Mouse (Mus musculus) heart, adult 2 months (tissue): ENCODE measurements around the gene Rhebl1.

Source experiments
- CTCF ChIP-seq: fragments of 200-600 bp; IDR thresholded peaks from 2 replicates; pipeline ENCODE4 v1.8.1; 2022; ENCODE audit warnings: antibody characterized with exemption, mild to moderate bottlenecking, moderate library complexity
- EP300 ChIP-seq: fragments of 200-500 bp; IDR thresholded peaks from 2 replicates; pipeline ENCODE4 v1.6.1; 2011; ENCODE audit warnings: low read depth, low read length, control low read depth; ENCODE audit not compliant: insufficient read depth

DNA sequence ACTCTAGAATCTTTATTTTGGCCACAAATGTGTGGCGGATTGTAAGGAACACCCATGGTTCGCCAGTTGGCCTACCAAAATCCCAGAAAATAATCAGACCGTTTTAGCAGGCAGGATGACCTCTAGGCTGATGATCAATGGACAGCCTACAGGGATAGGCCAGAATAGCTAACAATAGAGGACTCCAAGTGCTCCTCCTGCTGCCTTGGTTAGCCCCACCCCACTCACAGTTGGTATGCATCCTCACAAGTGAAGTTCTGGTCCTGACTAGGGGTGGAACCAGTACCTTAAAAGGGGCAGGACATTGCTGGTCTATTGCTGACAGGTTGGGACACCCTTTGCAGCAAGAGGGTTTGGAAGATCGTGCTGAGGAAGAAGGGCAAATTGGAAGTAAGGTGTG lies 1.3 kb downstream of the Rhebl1 start:
- TF ChIP-seq EP300 (no peak), CTCF (no peak)
